Mouse (Mus musculus): ENCODE measurements around the gene Socs7.

DNA sequence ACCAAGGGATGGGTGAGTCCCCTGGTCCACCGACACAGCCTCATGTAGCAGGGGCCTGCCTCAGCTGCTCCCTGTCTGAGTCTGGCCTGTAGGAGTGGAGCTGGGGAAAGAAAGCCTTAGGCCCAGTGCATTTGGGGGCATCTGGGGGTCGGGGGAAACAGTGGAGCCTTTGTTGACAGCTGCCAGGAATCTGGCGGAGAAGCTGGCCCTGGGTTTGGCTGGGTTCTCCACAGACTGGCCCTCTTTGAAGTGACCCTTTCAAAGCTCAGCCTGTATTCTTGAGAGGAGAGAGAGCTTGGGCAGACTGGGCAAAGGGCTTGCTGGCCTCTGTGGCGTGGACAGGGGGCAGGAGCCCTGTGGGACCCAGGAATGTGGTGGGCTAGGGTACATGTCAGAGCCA is 60.2 kb downstream of the Socs7 start:
- no peak for TF ChIP-seq ZC3H11A (IDR thresholded peaks at IDR 0.05; ENCODE audit: borderline replicate concordance, low read depth, low read length)
- no peak for TF ChIP-seq ZNF384 (IDR thresholded peaks at IDR 0.05; ENCODE audit: low read depth, low read length)
- TF ChIP-seq MAFK (IDR thresholded peaks at IDR 0.05; ENCODE audit: insufficient read depth, low read depth, low read length): no peak
